Mouse (Mus musculus) layer of hippocampus, adult 2 months (tissue): ENCODE results near the gene Elmo3. TPM values are rescaled to one million over a fixed set of nuclear protein-coding genes. Genes with fewer than 3 reads are reported as not detected.

Experiments used
- DNase-seq, 2 experiments: peaks; one replicate each; pipeline ENCODE4 v3.0.0; 2022; ENCODE audit warnings: low spot score in 2 of 2
- H3K27ac ChIP-seq: fragments of 200-600 bp; 2 replicates; pipeline ENCODE4 v1.8.1; 2022
- H3K4me3 ChIP-seq: fragments of 200-600 bp; 2 replicates; pipeline ENCODE4 v1.8.1; 2022; ENCODE audit warnings: mild to moderate bottlenecking
- CTCF ChIP-seq: fragments of 200-600 bp; conservative IDR thresholded peaks from 2 replicates; pipeline ENCODE4 v1.8.1; 2022; ENCODE audit warnings: antibody characterized with exemption, mild to moderate bottlenecking, moderate library complexity
- total RNA-seq, 2 experiments: library from RNA; stranded (reverse); gene quantifications; 2 replicates each; pipeline ENCODE4 v1.2.3; 2021

Elmo3 gene
- total RNA-seq, 2 experiments from 2014 or later: 0.84 to 1.2 TPM

GRCm38 (mm10) chr8:105295256-105295655 lies 10.1 kb upstream of the Elmo3 start:
- no peak for TF ChIP-seq CTCF
- no peak overlapping the region for H3K27ac ChIP-seq
- no peak overlapping the region for H3K4me3 ChIP-seq
- DNase-seq: no peak

- no peak within 1 kb of the TSS; the same call in 1 of the 2 replicates for H3K4me3 ChIP-seq
- no peak for TF ChIP-seq CTCF
- no peak for DNase-seq
- H3K27ac ChIP-seq: peak within 1 kb of the TSS; percentile 84
Measured at GRCm38 (mm10) chr8:105295895-105296573, 9.4 kb upstream of the Elmo3 start, which contains the start of gene Exoc3l. Exoc3l (minus strand) TSS chr8:105296101.

GRCm38 (mm10) chr8:105297511-105298192 lies 7.7 kb upstream of the Elmo3 start, which contains the start of gene E2f4:
E2f4 (plus strand) TSS chr8:105297663.
- DNase-seq: peak; percentile 92 to 93
- peak within 1 kb of the TSS; percentile 84 for H3K27ac ChIP-seq
- TF ChIP-seq CTCF: peak; percentile 15
- H3K4me3 ChIP-seq: peak within 1 kb of the TSS; percentile 99

- no peak for TF ChIP-seq CTCF
- peak overlapping the region; percentile 84 for H3K27ac ChIP-seq
- no peak for DNase-seq
- H3K4me3 ChIP-seq: peak overlapping the region; percentile 99
Measured at GRCm38 (mm10) chr8:105298351-105299252, 6.8 kb upstream of the Elmo3 start.

GRCm38 (mm10) chr8:105299962-105300361 lies 5.4 kb upstream of the Elmo3 start:
- no peak overlapping the region for H3K4me3 ChIP-seq

GRCm38 (mm10) chr8:105303396-105303795 lies 2.0 kb upstream of the Elmo3 start:
- no peak for TF ChIP-seq CTCF
- DNase-seq: no peak
- no peak overlapping the region for H3K4me3 ChIP-seq

More at GRCm38 (mm10) chr8:105299962-105300361, 5.4 kb upstream of the Elmo3 start:
- H3K27ac ChIP-seq: no peak overlapping the region
- no peak for TF ChIP-seq CTCF
- no peak for DNase-seq

GRCm38 (mm10) chr8:105303874-105304273 lies 1.5 kb upstream of the Elmo3 start:
- Histone ChIP-seq H3K27ac (no peak overlapping the region; the same call in 1 of the 2 replicates), H3K4me3 (no peak overlapping the region)
- DNase-seq: no peak
- TF ChIP-seq CTCF: no peak

More at GRCm38 (mm10) chr8:105303396-105303795, 2.0 kb upstream of the Elmo3 start:
- H3K27ac ChIP-seq: no peak overlapping the region

GRCm38 (mm10) chr8:105304325-105305210 lies 833 bp upstream of the Elmo3 start:
- Histone ChIP-seq H3K4me3 (no peak overlapping the region), H3K27ac (peak overlapping the region; percentile 76)

GRCm38 (mm10) chr8:105306146-105306691 lies 818 bp downstream of the Elmo3 start:
- Histone ChIP-seq H3K4me3 (peak overlapping the region; percentile 40), H3K27ac (peak overlapping the region; percentile 76)
- no peak for DNase-seq
- peak; percentile 49 for TF ChIP-seq CTCF

More at GRCm38 (mm10) chr8:105304325-105305210, 833 bp upstream of the Elmo3 start:
- TF ChIP-seq CTCF: no peak
- no peak for DNase-seq

- Histone ChIP-seq H3K27ac (no peak overlapping the region), H3K4me3 (no peak overlapping the region)
- no peak for TF ChIP-seq CTCF
- no peak for DNase-seq
Measured at GRCm38 (mm10) chr8:105307670-105308069, 2.3 kb downstream of the Elmo3 start.

- no peak overlapping the region for H3K4me3 ChIP-seq
Measured at GRCm38 (mm10) chr8:105308428-105308827, 3.0 kb downstream of the Elmo3 start.

More at GRCm38 (mm10) chr8:105308428-105308827, 3.0 kb downstream of the Elmo3 start:
- no peak for DNase-seq
- no peak for TF ChIP-seq CTCF
- no peak overlapping the region for H3K27ac ChIP-seq
